Mouse (Mus musculus) ES-E14 (cell line): ENCODE data around the gene Cramp1l. TPM values are rescaled to one million over a fixed set of nuclear protein-coding genes. Genes with fewer than 3 reads are reported as not detected.
A peak's percentile ranks its signal among the peaks of the same experiment; 100 is the strongest.

Experiments
- DNase-seq: peaks from one replicate; pipeline ENCODE4 v3.0.0-alpha.2; 2013; ENCODE audit warnings: low read depth, low spot score
- H3K27ac ChIP-seq: 2 replicates; pipeline ENCODE4 v1.5.1; 2012; ENCODE audit warnings: low read depth, mild to moderate bottlenecking, low read length, moderate library complexity, mixed read lengths; ENCODE audit not compliant: poor library complexity, insufficient read depth, severe bottlenecking
- H3K36me3 ChIP-seq: 2 replicates; pipeline ENCODE4 v1.6.1; 2012; ENCODE audit warnings: mild to moderate bottlenecking, low read length, moderate library complexity, mixed read lengths; ENCODE audit not compliant: control insufficient read depth, poor library complexity, insufficient read depth, severe bottlenecking
- H3K4me1 ChIP-seq, 2 experiments: fragments of 150-350 bp in 1 of 2; sonication (generic) in 1 of 2; 2 replicates each; pipeline ENCODE4 v1.6.1; 2012; ENCODE audit warnings: low read length in 2 of 2, mild to moderate bottlenecking in 1 of 2, mixed read lengths in 1 of 2; ENCODE audit not compliant: control insufficient read depth in 2 of 2, insufficient read depth in 2 of 2, poor library complexity in 1 of 2
- H3K4me3 ChIP-seq, 2 experiments: fragments of 150-350 bp in 1 of 2; sonication (generic) in 1 of 2; 2 replicates each; pipeline ENCODE4 v1.5.1; 2012; ENCODE audit warnings: low read length in 2 of 2, low read depth in 1 of 2, mild to moderate bottlenecking in 1 of 2, mixed read lengths in 1 of 2; ENCODE audit not compliant: insufficient read depth in 1 of 2, poor library complexity in 1 of 2, severe bottlenecking in 1 of 2
- H3K9ac ChIP-seq: 2 replicates; pipeline ENCODE4 v1.6.1; 2012; ENCODE audit warnings: low read depth, mild to moderate bottlenecking, low read length, mixed read lengths; ENCODE audit not compliant: poor library complexity, insufficient read depth, severe bottlenecking
- H3K9me3 ChIP-seq: fragments of 150-350 bp; sonication (generic); 2 replicates; pipeline ENCODE4 v1.6.1; 2012; ENCODE audit warnings: low read depth, mild to moderate bottlenecking, low read length; ENCODE audit not compliant: control insufficient read depth, insufficient read depth
- CHD2 ChIP-seq: IDR thresholded peaks from 2 replicates; pipeline ENCODE4 v1.6.1; 2014; ENCODE audit warnings: mild to moderate bottlenecking, low read depth, low read length, inconsistent platforms
- HCFC1 ChIP-seq: IDR thresholded peaks from 2 replicates; pipeline ENCODE4 v1.6.1; 2012; ENCODE audit warnings: low read length, inconsistent platforms, borderline replicate concordance; ENCODE audit not compliant: insufficient read depth
- MAFK ChIP-seq: IDR thresholded peaks from 2 replicates; pipeline ENCODE4 v1.6.1; 2014; ENCODE audit warnings: mild to moderate bottlenecking, low read depth, low read length, inconsistent platforms; ENCODE audit not compliant: insufficient read depth
- ZC3H11A ChIP-seq: IDR thresholded peaks from 2 replicates; pipeline ENCODE4 v1.6.1; 2012; ENCODE audit warnings: low read depth, mild to moderate bottlenecking, inconsistent platforms, low read length, borderline replicate concordance
- ZNF384 ChIP-seq: IDR thresholded peaks from 2 replicates; pipeline ENCODE4 v1.6.1; 2012; ENCODE audit warnings: low read depth, low read length, inconsistent platforms
- in situ Hi-C, 2 experiments: fragments of 600-800 bp; cut with MboI; formaldehyde crosslinking; loops; one replicate each; pipeline ENCODE4 v1.15.1; 2025; ENCODE audit warnings: low sequenced_read_pairs in 2 of 2, inconsistent platforms in 1 of 2; ENCODE audit not compliant: unreplicated experiment in 2 of 2
- total RNA-seq: library from RNA; depleted of rRNA; stranded (reverse); fragments of 300-350 nt; gene quantifications from 2 replicates; pipeline ENCODE4 v1.2.3, GENCODE M21; 2012

Cramp1l gene
- total RNA-seq, 1 experiment: 9.1 TPM

GRCm38 (mm10) chr17:24934926-24935325 lies 80.7 kb downstream of the Cramp1l start:
- no peak for DNase-seq
- H3K9me3 ChIP-seq: no peaks in the 10 kb centered on the region
- H3K27ac ChIP-seq: no peak overlapping the region
- no peak for TF ChIP-seq ZNF384
- TF ChIP-seq HCFC1: no peak
- no peak for TF ChIP-seq ZC3H11A
- TF ChIP-seq CHD2: no peak
- TF ChIP-seq MAFK: no peak
- H3K4me3 ChIP-seq: no peak overlapping the region
- 0 out of 4 replicates have a peak, but pooled peaks cover 0 to 3% of the 10 kb centered on the region in 2 experiments for H3K4me1 ChIP-seq
- H3K9ac ChIP-seq: no peak overlapping the region
- in situ Hi-C loops: no loop called here
- no peaks in the 10 kb centered on the region for H3K36me3 ChIP-seq

- Histone ChIP-seq H3K9ac (peak overlapping the region; percentile 1; the same call in 1 of the 2 replicates), H3K4me3 (no peak overlapping the region), H3K9me3 (no peaks in the 10 kb centered on the region), H3K27ac (no peak overlapping the region), H3K36me3 (no peaks in the 10 kb centered on the region), H3K4me1 (peaks cover 3% of the 10 kb centered on the region in 2 experiments; a peak in 1 of 4 replicates)
- in situ Hi-C loops: no loop called here
- no peak for DNase-seq
- TF ChIP-seq HCFC1: no peak
- no peak for TF ChIP-seq ZNF384
- TF ChIP-seq CHD2: no peak
- no peak for TF ChIP-seq MAFK
- no peak for TF ChIP-seq ZC3H11A
These were observed 82.4 kb downstream of the Cramp1l start for GRCm38 (mm10) chr17:24933163-24933562.

- Histone ChIP-seq H3K4me3 (no peak overlapping the region), H3K27ac (no peak overlapping the region), H3K9me3 (no peaks in the 10 kb centered on the region), H3K4me1 (peaks cover 3% of the 10 kb centered on the region in 2 experiments; a peak in 1 of 4 replicates), H3K36me3 (no peaks in the 10 kb centered on the region; the same call in 1 of the 2 replicates), H3K9ac (no peak overlapping the region)
- TF ChIP-seq CHD2 (no peak), ZC3H11A (no peak), HCFC1 (no peak), ZNF384 (no peak), MAFK (no peak)
- in situ Hi-C loops: no loop called here
- no peak for DNase-seq
These were observed 83.2 kb downstream of the Cramp1l start for GRCm38 (mm10) chr17:24932431-24932830.

- no peaks in the 10 kb centered on the region for H3K9me3 ChIP-seq
- H3K36me3 ChIP-seq: peaks cover 2% of the 10 kb centered on the region
- in situ Hi-C loops: no loop called here
- TF ChIP-seq ZC3H11A: no peak
- TF ChIP-seq MAFK: no peak
- no peak for TF ChIP-seq HCFC1
- TF ChIP-seq ZNF384: no peak
- H3K4me1 ChIP-seq: peaks cover 0 to 3% of the 10 kb centered on the region in 2 experiments; a peak in 1 of 4 replicates
- DNase-seq: no peak
- no peak overlapping the region for H3K4me3 ChIP-seq
- no peak overlapping the region for H3K9ac ChIP-seq
- no peak overlapping the region; the same call in 1 of the 2 replicates for H3K27ac ChIP-seq
These were observed 86.1 kb downstream of the Cramp1l start for GRCm38 (mm10) chr17:24929506-24929905.

- no peak overlapping the region for H3K4me3 ChIP-seq
- no peak overlapping the region for H3K27ac ChIP-seq
- H3K9me3 ChIP-seq: no peaks in the 10 kb centered on the region
- no peak overlapping the region for H3K9ac ChIP-seq
- H3K4me1 ChIP-seq: no peaks in the 10 kb centered on the region
- TF ChIP-seq MAFK: no peak
- no peak for TF ChIP-seq HCFC1
- no peak for TF ChIP-seq ZC3H11A
- TF ChIP-seq ZNF384: no peak
- TF ChIP-seq CHD2: no peak
- in situ Hi-C loops: no loop called here
- H3K36me3 ChIP-seq: peaks cover 13% of the 10 kb centered on the region
- DNase-seq: no peak
These were observed 92.3 kb downstream of the Cramp1l start for GRCm38 (mm10) chr17:24923246-24923645.
